ENCODE assay signal across 8 mouse cellular contexts in genomic region chr4:86576630-86577225, GRCm38 (mm10). TPM values are rescaled to one million over a fixed set of nuclear protein-coding genes. Genes with fewer than 3 reads are reported as not detected.
DNase-seq lines count a peak whose midpoint lies in the region; ATAC-seq and TF ChIP-seq lines count a peak whose summit lies in the region.

No protein-coding gene starts in this region.

- TF ChIP-seq CTCF in CH12.LX (conservative IDR thresholded peaks at IDR 0.05 in 1 of 2, IDR thresholded peaks at IDR 0.05 in 1 of 2; ENCODE audit: low read depth in 2 of 2, low read length in 2 of 2), result no peak
- no peak for TF ChIP-seq CTCF in liver, embryonic 14.5 days (IDR thresholded peaks at IDR 0.05; ENCODE audit: low read depth)

- H3K4me2 ChIP-seq in heart, embryonic 12.5 days, result peak overlapping the region; percentile 94
- H3K4me2 ChIP-seq in CH12.LX (ENCODE audit: insufficient read depth, low read depth, poor library complexity, severe bottlenecking), result peak overlapping the region; percentile 79; the same call in 1 of the 2 replicates
- peak overlapping the region; percentile 79 for H3K4me2 ChIP-seq in forebrain, embryonic 12.5 days
- peak overlapping the region; percentile 96 for H3K4me2 ChIP-seq in liver, embryonic 14.5 days (ENCODE audit: low read depth)

- no peak for TF ChIP-seq POLR2A in CH12.LX (IDR thresholded peaks at IDR 0.05; ENCODE audit: low read depth, low read length)

- in situ Hi-C loops in CH12.LX (cut with MboI; ENCODE audit: low pct_ligation_motif_present, low pct_unique_long_range_greater_than_20kb, low sequenced_read_pairs), result loop anchor here (5.0 to 10.0 kb wide), 2 partner anchors 34 to 108 kb away; no protein-coding TSS in a partner anchor

- peak overlapping the region; percentile 91 for H3K27ac ChIP-seq in heart, embryonic 12.5 days (ENCODE audit: poor library complexity, severe bottlenecking)
- H3K27ac ChIP-seq in CH12.LX (ENCODE audit: insufficient read depth, low read depth), result peak overlapping the region; percentile 94
- H3K27ac ChIP-seq in forebrain, embryonic 12.5 days, result peak overlapping the region; percentile 98; the same call in 1 of the 2 replicates
- peak overlapping the region; percentile 98 for H3K27ac ChIP-seq in liver, embryonic 14.5 days

- dilution Hi-C loops in CH12.LX (cut with MboI; ENCODE audit: extremely low pct_ligation_motif_present, extremely low pct_unique_long_range_greater_than_20kb, low sequenced_read_pairs), result no loop called here

- H3K79me2 ChIP-seq in CH12.LX (replicated peaks; ENCODE audit: control insufficient read depth, extremely low read depth, insufficient read depth, poor library complexity, severe bottlenecking), result peaks cover 33% of the 10 kb centered on the region

- H3K27me3 ChIP-seq in heart, embryonic 12.5 days (replicated peaks), result no peaks in the 10 kb centered on the region
- no peaks in the 10 kb centered on the region for H3K27me3 ChIP-seq in CH12.LX (replicated peaks)
- no peaks in the 10 kb centered on the region for H3K27me3 ChIP-seq in forebrain, embryonic 12.5 days
- H3K27me3 ChIP-seq in liver, embryonic 14.5 days (ENCODE audit: control insufficient read depth, insufficient read depth, low read length), result peaks cover 2% of the 10 kb centered on the region; the same call in 1 of the 2 replicates

- peak overlapping the region; percentile 95 for H3K9ac ChIP-seq in heart, embryonic 12.5 days
- peak overlapping the region; percentile 86 for H3K9ac ChIP-seq in CH12.LX (ENCODE audit: insufficient read depth, low read depth)
- H3K9ac ChIP-seq in forebrain, embryonic 12.5 days, result peak overlapping the region; percentile 92
- H3K9ac ChIP-seq in liver, embryonic 14.5 days (replicated peaks), result peak overlapping the region; percentile 97

- peak overlapping the region; percentile 91 for H3K4me3 ChIP-seq in heart, embryonic 12.5 days
- H3K4me3 ChIP-seq in CH12.LX (replicated peaks in 1 of 3; ENCODE audit: low read depth in 2 of 3, low read length in 2 of 3, poor library complexity in 1 of 3), result peak overlapping the region; percentile 93 to 94 (median 94)
- H3K4me3 ChIP-seq in forebrain, embryonic 12.5 days (replicated peaks), result peak overlapping the region; percentile 80
- H3K4me3 ChIP-seq in liver, embryonic 14.5 days (ENCODE audit: insufficient read depth in 1 of 2, low read depth in 2 of 2, low read length in 2 of 2), result peak overlapping the region; percentile 88 to 98

- H3K36me3 ChIP-seq in heart, embryonic 12.5 days, result peaks cover 21% of the 10 kb centered on the region
- peaks cover 0 to 20% of the 10 kb centered on the region in 2 experiments for H3K36me3 ChIP-seq in CH12.LX (replicated peaks in 1 of 2; ENCODE audit: control insufficient read depth in 1 of 2, insufficient read depth in 1 of 2, low read length in 1 of 2)
- peaks cover 3% of the 10 kb centered on the region; the same call in 1 of the 2 replicates for H3K36me3 ChIP-seq in forebrain, embryonic 12.5 days (replicated peaks)
- peaks cover 9% of the 10 kb centered on the region; the same call in 1 of the 2 replicates for H3K36me3 ChIP-seq in liver, embryonic 14.5 days (replicated peaks; ENCODE audit: control insufficient read depth, insufficient read depth, low read depth)

- intact Hi-C loops in heart, postnatal 10 days (cut with DNase I), result loop anchor here (2.0 to 10.0 kb wide), 2 partner anchors 34 to 278 kb away; partner anchors contain the start of gene Rps6

- H3K9me3 ChIP-seq in heart, embryonic 12.5 days (replicated peaks), result no peaks in the 10 kb centered on the region
- no peaks in the 10 kb centered on the region for H3K9me3 ChIP-seq in CH12.LX (replicated peaks; ENCODE audit: low read length)
- no peaks in the 10 kb centered on the region for H3K9me3 ChIP-seq in forebrain, embryonic 12.5 days
- H3K9me3 ChIP-seq in liver, embryonic 14.5 days (ENCODE audit: control insufficient read depth, low read length), result no peaks in the 10 kb centered on the region

- H3K4me1 ChIP-seq in heart, embryonic 12.5 days (replicated peaks), result peaks cover 15% of the 10 kb centered on the region
- H3K4me1 ChIP-seq in CH12.LX (ENCODE audit: control insufficient read depth in 1 of 2, insufficient read depth in 2 of 2), result peaks cover 10 to 47% of the 10 kb centered on the region in 2 experiments
- H3K4me1 ChIP-seq in forebrain, embryonic 12.5 days, result peaks cover 24% of the 10 kb centered on the region
- H3K4me1 ChIP-seq in liver, embryonic 14.5 days (replicated peaks; ENCODE audit: control insufficient read depth in 2 of 2, insufficient read depth in 2 of 2, low read length in 1 of 2), result peaks cover 9 to 18% of the 10 kb centered on the region in 2 experiments

- ATAC-seq in heart, embryonic 12.5 days (ENCODE audit: insufficient number of reproducible peaks, low FRiP score), result no peak
- no peak for ATAC-seq in forebrain, embryonic 12.5 days (ENCODE audit: low FRiP score)
- ATAC-seq in liver, embryonic 14.5 days (ENCODE audit: insufficient read depth), result no peak

- TF ChIP-seq EP300 in CH12.LX (IDR thresholded peaks at IDR 0.05; ENCODE audit: low read length), result no peak
- no peak for TF ChIP-seq EP300 in liver, embryonic 14.5 days (IDR thresholded peaks at IDR 0.05; ENCODE audit: low read depth)

- no peak for DNase-seq in heart, postnatal 10 days
- DNase-seq in CH12.LX (ENCODE audit: extremely low read depth), result no peak
- no peak for DNase-seq in liver, embryonic 14.5 days (ENCODE audit: low read depth in 3 of 3, low spot score in 3 of 3)
- DNase-seq in right cerebral cortex, adult 2 months (ENCODE audit: low spot score in 2 of 2), result no peak
- no peak for DNase-seq in adrenal gland, postnatal 25 days
- no peak for DNase-seq in thymus, postnatal 10 days (ENCODE audit: low spot score in 2 of 2)

- TF ChIP-seq RAD21 in CH12.LX (IDR thresholded peaks at IDR 0.05; ENCODE audit: low read depth, low read length), result no peak

- WGBS in heart, embryonic 12.5 days, result 8% methylated on average over 11 of the region's 11 CpGs
- WGBS in forebrain, embryonic 12.5 days, result 8% methylated on average over 11 of the region's 11 CpGs
- 5% methylated on average over 11 of the region's 11 CpGs for WGBS in liver, embryonic 14.5 days (ENCODE audit: insufficient replicate concordance)

TF ChIP-seq in CH12.LX, 34 proteins besides CTCF, POLR2A, EP300 and RAD21:
- no peak for TF ChIP-seq MYC (IDR thresholded peaks at IDR 0.05; ENCODE audit: low read depth, low read length)
- no peak for TF ChIP-seq CHD2 (IDR thresholded peaks at IDR 0.05; ENCODE audit: low read length)
- TF ChIP-seq PAX5 (IDR thresholded peaks at IDR 0.05; ENCODE audit: low read length), result no peak

RNA-seq across cellular contexts. Expression of gene Rraga, which starts 1.3 kb away (rescaled TPM):
- 49.1 and 56.6 TPM in 2 replicates for polyA plus RNA-seq in heart, embryonic 12.5 days (2016; fragmentation: Nextera tagmentation; extraction: Ambion mirVana)
- total RNA-seq in heart, postnatal 10 days (2021), result 10 to 100 TPM; 69.6 to 75.1 TPM
- total RNA-seq in CH12.LX (2012; rRNA removed) (12.3 and 13.6 TPM in 2 replicates), CH12.LX (2014; rRNA removed) (29.3 and 38.3 TPM in 2 replicates)
- polyA plus RNA-seq in CH12.LX (2012; ENCODE audit: insufficient read length, low read depth), result 87.3 and 96.2 TPM in 2 replicates
- 81.3 and 85.2 TPM in 2 replicates for polyA plus RNA-seq in forebrain, embryonic 12.5 days (2016; fragmentation: Nextera tagmentation; extraction: Ambion mirVana)
- 28.1 and 38.4 TPM in 2 replicates for polyA plus RNA-seq in liver, embryonic 14.5 days (2012; rRNA removed)
- polyA plus RNA-seq in liver, embryonic 14.5 days (2014; fragmentation: Nextera tagmentation; extraction: Ambion mirVana), result 32.3 and 33.5 TPM in 2 replicates
- total RNA-seq in adrenal gland, postnatal 25 days (2021), result 83.6 and 96.5 TPM in 2 replicates

RNA-seq across cellular contexts. Expression of gene Saxo1, which starts 18.6 kb away (rescaled TPM):
- not detected in 2 replicates for polyA plus RNA-seq in heart, embryonic 12.5 days (2016; fragmentation: Nextera tagmentation; extraction: Ambion mirVana)
- total RNA-seq in heart, postnatal 10 days (2021), result not detected
- total RNA-seq in CH12.LX (2012; rRNA removed) (not detected in 2 replicates), CH12.LX (2014; rRNA removed) (not detected in 2 replicates)
- polyA plus RNA-seq in CH12.LX (2012; ENCODE audit: insufficient read length, low read depth), result not detected in 2 replicates
- polyA plus RNA-seq in forebrain, embryonic 12.5 days (2016; fragmentation: Nextera tagmentation; extraction: Ambion mirVana), result not detected in 2 replicates
- not detected in 2 replicates for polyA plus RNA-seq in liver, embryonic 14.5 days (2012; rRNA removed)
- polyA plus RNA-seq in liver, embryonic 14.5 days (2014; fragmentation: Nextera tagmentation; extraction: Ambion mirVana), result not detected in 2 replicates
- total RNA-seq in adrenal gland, postnatal 25 days (2021), result not detected in 2 replicates

RNA-seq across cellular contexts. Expression of gene Haus6, which starts 35.1 kb away (rescaled TPM):
- 13.0 and 16.1 TPM in 2 replicates for polyA plus RNA-seq in heart, embryonic 12.5 days (2016; fragmentation: Nextera tagmentation; extraction: Ambion mirVana)
- 10 to 100 TPM in 1 of 2 experiments, 1 to 10 TPM in 1; 8.1 to 10.6 TPM for total RNA-seq in heart, postnatal 10 days (2021)
- total RNA-seq in CH12.LX (2012; rRNA removed) (35.9 and 39.0 TPM in 2 replicates), CH12.LX (2014; rRNA removed) (23.4 and 25.5 TPM in 2 replicates)
- 23.3 and 26.3 TPM in 2 replicates for polyA plus RNA-seq in CH12.LX (2012; ENCODE audit: insufficient read length, low read depth)
- polyA plus RNA-seq in forebrain, embryonic 12.5 days (2016; fragmentation: Nextera tagmentation; extraction: Ambion mirVana), result 26.4 and 27.4 TPM in 2 replicates
- polyA plus RNA-seq in liver, embryonic 14.5 days (2012; rRNA removed), result 3.8 and 5.7 TPM in 2 replicates
- 12.7 and 14.2 TPM in 2 replicates for polyA plus RNA-seq in liver, embryonic 14.5 days (2014; fragmentation: Nextera tagmentation; extraction: Ambion mirVana)
- 9.4 and 12.0 TPM in 2 replicates for total RNA-seq in adrenal gland, postnatal 25 days (2021)
